Mouse (Mus musculus) fibroblast of lung, adult 2 months (primary cell): ENCODE results near the gene Zfp423.

Source experiments
- DNase-seq: peaks from one replicate; pipeline ENCODE4 v3.0.0-alpha.2; 2011; ENCODE audit warnings: low read depth

Gene Zfp423

DNA sequence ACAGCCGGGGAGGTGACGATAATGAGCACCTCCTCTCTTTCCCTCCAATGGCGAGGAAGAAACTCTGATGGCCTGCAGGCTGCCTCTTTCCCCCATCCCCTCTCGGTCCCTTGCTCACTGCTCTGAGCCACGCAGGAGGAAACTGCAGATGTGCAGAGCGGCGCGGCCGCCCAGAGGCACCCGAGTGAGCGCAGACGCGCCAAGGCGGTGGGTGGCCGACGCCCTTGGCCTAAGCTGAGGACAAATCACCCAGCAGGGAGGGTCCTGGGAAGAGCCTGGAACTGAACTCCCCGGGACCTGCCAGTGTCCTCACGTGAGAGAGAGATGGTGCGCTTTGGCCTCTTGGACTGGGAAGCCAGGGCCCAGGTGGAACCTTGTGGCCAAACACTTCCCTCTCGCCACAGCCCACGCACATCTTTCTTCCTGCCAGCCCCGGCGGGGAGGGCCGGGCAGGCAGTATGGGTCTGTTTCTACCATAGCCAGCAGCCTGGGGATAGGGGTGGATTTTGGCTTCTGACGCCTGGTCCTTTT is 296.5 kb downstream of the Zfp423 start:
- DNase-seq, result no peak

DNA sequence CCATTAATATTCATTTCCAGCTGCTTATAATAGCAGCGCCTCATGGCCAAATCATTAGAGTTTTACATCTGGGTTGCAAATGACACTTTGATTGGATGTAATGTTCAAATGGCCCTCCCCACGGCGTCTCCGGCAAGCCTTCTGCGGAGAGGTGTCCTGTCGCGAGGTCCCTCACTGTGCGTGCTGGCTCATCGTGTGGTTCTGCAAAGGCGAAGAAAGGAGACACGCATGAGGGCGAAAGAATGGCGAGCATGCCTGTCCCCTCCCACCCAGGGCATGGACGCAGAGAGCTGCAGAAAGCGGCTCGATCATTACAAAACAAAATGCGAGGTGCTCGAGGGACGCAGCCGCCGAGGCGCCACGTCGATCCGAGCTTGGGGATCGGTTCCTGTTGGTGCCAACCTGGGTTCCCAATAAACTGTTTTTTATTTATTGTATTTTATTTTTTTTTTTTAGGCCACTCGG is 297.1 kb downstream of the Zfp423 start:
- no peak for DNase-seq

DNA sequence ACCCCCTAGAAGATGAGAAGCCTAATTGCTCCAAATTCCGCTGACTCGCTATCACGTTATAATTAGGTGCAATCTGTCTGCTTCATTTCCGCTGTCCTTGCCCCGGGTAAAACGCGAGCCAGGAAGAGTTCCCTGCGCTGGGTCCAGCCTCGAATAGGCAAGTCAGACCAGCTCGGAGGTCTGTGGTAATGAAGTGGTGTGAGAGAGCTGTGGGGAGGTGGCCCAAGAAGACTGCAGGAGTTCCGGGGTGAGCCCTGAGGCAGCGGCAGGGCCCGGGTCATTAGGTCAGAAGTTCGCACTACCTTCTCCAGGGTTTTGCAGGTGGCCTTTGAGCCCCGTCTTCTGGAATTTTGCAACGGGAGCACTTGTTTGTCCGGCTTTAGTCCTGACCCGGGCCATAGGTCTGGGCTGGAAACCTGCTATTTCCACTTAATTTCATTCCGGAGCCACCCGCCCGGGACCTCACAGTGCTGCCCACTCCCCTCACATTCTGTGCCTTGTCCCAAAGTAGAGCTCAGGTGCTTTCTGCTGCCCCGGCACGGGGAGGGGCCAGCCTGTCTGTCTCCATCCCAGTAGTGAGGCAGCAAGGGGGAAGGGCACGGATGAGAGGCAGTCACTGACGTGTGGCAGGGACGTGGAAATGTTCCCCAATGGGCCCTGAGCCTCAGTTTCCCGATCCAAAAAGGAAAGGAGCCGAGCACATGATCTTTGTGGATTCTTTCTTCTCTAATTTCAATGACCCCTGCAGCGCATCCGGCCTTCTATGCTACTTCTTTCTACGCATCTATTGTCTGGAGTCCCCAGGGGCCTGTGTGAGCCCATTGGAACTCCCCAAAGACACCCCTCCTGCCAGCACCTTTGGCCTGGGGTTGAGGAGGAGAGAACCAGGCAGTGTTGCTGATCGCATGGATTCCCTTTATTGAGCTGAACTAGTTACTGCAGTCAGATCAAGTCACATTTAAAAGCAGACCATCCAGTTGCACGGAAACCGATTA is 298.2 kb downstream of the Zfp423 start:
- no peak for DNase-seq

DNA sequence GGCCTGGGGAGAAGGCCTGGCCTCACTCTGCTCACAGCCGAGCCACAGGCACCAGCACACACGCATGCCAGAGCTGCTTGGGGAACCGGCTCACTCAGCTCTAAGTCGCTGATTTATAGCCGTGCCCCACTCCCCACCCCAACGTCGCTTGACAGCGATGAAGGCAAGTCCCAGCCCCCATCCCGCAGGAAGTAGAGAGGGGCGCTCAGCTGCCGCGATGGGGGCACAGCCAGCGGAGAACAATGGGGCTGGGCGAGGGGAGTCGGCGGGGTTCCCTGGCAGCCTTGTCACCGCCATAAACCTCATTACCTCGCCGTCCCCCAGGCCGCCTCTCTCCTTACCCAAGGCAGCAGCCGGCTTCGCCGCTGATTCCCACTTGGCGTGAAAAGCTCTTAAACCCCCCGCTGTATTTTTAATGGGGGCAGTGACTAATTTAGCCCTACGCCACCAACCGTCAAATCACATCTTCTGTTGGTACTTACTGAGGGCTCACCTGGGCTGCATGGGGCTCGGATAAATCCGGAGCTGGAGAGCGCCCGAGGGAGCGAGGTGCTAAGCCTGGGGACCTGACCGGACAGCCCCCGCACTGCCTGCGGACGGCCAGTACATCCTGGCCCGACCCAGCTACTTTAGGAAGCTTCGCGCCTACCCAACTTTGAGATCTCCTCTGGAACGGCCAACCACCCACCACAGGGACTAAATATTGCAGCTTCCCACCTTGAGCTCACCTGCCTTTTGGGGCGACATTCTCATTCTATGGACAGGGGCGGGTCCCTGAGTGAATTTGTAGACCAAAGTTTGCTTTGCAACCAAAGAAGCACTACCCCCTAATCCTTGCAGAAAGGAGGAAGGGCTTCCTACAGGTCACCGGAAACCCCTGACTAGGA is 299.1 kb downstream of the Zfp423 start:
- no peak for DNase-seq

GRCm38 (mm10) chr8:87657488-87657887 is 301.9 kb downstream of the Zfp423 start:
- DNase-seq, result no peak

DNA sequence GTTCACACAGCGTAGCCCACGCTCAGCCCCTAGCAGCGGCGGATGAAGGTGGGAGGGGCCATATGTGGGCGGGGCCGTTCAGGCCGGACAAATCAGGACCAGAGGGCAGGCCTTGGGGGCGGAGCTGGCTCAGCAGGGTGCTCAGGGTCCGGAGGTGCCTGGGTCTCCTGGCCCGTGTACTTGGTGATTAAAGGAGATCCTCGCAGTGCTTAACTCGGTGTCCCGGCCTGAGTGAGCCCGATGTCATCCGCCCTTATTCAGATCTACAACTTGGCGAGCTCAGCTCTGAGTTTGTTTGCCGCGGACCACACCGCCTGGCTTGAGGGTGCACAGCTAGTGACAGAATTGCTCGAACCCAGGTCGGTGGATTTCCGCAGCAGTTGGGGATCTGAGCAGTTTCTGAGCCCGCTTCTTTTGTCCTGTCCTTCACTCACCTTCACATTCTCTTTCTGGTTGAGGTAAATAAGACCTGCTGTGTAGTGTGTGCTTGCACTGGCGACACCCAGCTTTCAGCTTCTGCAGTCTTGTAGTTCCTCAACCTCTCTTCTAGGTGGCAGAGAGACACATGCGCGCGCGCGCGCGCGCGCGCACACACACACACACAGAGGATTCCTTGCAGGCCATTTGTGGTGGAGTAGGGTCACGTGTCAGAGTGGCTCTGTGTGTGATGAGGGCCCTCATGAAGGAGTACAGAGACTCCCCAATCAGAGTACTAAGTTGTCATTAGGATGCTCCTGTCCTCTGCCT is 302.7 kb downstream of the Zfp423 start:
- DNase-seq, result no peak

DNA sequence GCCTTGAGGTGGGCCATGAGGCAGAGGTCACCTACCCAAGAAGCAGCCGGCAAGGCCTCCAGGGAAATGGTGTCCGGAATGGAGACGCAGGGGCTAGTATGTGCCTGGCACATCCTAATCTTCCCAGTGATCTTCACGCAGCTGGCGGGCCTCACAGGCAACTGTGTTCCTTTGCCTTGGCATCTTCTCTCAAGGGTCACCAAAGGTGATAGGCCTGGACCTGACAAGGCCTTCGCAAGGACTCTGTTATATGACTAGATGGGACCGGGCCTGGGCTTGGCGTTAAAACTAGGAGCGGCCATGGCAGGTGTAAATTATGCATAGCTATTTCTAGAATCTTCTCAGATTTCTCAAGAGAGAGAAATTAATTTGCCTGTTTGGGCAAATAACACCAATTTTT is 303.4 kb downstream of the Zfp423 start:
- DNase-seq, result no peak

DNA sequence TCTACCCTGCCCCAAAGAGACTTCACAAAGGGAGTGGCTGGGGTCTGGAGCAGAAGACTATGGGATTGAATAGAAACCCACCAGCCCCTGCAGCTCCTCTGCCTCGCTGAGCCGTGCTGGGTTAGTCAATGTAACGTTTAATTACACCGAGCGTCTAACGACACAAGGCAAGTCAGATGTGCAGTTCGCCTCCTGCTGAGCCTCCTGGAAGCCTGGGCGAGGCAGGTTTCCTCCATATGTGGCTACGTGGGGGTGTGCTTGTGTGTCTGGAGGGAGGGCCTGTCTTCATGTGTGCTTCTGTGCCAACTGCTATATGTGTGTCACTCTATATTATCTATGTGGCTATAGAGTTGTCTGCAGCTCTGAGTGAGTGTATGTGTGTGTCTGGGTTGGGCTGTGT is 311.6 kb downstream of the Zfp423 start:
- no peak for DNase-seq

- no peak for DNase-seq
These were observed 313.4 kb downstream of the Zfp423 start for GRCm38 (mm10) chr8:87645829-87646483.

DNA sequence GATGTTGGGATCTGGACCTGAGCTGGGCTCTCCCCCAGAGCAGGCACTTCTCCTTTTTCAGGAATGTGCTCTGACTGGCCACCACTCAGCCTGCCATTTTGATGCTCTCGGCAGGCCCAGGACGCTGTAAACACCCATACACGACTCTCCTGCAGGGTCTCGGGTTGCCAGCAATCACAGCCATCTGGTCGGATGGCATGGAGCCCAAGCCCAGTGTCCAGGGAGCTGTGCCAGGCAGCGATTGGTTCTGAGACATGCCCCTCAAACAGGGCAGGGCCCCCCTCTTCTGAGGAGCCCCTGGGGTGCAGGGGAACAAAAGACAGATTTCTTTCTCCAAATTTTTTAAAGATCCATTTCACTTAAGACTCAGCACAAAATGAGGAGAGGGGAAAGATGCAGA is 314.0 kb downstream of the Zfp423 start:
- no peak for DNase-seq

GRCm38 (mm10) chr8:87640930-87641329 is 318.5 kb downstream of the Zfp423 start:
- no peak for DNase-seq

DNA sequence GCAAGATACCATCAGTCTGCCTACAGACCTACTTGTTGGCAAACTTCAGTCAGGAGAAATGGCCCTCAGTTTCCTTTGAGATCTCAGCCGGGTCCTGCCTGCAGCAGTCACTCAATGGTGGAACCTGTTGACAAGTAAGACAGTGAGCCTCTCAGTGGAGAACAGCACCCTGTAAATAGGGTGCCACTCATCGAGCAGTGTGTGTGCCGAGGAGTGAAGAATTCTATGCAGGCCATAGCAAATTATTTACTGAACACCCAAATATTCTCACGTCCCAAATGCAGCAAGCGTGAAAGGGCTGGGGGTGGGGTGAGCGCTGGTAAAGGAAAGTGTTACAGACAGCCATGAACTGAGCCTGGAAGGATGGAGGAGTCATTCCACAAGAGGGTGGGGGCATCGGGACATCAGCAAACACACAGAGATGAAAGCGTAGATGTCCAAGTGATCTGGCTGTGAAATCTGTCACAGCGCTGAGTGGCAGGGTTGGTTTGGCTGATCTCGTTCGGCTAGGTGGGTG is 323.1 kb downstream of the Zfp423 start:
- no peak for DNase-seq

- DNase-seq, result no peak
These were observed 327.6 kb downstream of the Zfp423 start for GRCm38 (mm10) chr8:87631776-87632175.

GRCm38 (mm10) chr8:87629656-87630055 is 329.7 kb downstream of the Zfp423 start:
- no peak for DNase-seq

GRCm38 (mm10) chr8:87621181-87621580 is 338.2 kb downstream of the Zfp423 start:
- no peak for DNase-seq

- no peak for DNase-seq
These were observed 339.2 kb downstream of the Zfp423 start for GRCm38 (mm10) chr8:87620225-87620624.

- no peak for DNase-seq
These were observed 339.9 kb downstream of the Zfp423 start for GRCm38 (mm10) chr8:87619529-87619928.

- no peak for DNase-seq
These were observed 340.3 kb downstream of the Zfp423 start for GRCm38 (mm10) chr8:87619118-87619517.

- no peak for DNase-seq
These were observed 345.7 kb downstream of the Zfp423 start for GRCm38 (mm10) chr8:87613701-87614100.
